Mouse (Mus musculus) myocyte (in vitro differentiated cells): Measurements from ENCODE around the gene Xrcc6.

Experiments
- CEBPB ChIP-seq: IDR thresholded peaks from 2 replicates; pipeline ENCODE4 v1.6.1; 2011; ENCODE audit warnings: mild to moderate bottlenecking, moderate library complexity; ENCODE audit not compliant: poor library complexity, insufficient read depth, severe bottlenecking
- E2F4 ChIP-seq: IDR thresholded peaks from one replicate; pipeline ENCODE4 v1.6.1; 2011; ENCODE audit warnings: mild to moderate bottlenecking, control low read depth, moderate library complexity; ENCODE audit not compliant: insufficient read depth
- MAX ChIP-seq: IDR thresholded peaks from one replicate; pipeline ENCODE4 v1.6.1; 2011; ENCODE audit warnings: low read depth, mild to moderate bottlenecking, control low read depth
- MYOD1 ChIP-seq, 3 experiments: IDR thresholded peaks; one replicate each; pipeline ENCODE4 v1.6.1; 2011; ENCODE audit warnings: control low read depth in 2 of 3, low read depth in 2 of 3, mild to moderate bottlenecking in 2 of 3, moderate library complexity in 1 of 3; ENCODE audit not compliant: insufficient read length in 2 of 3, control insufficient read depth in 1 of 3
- POLR2A ChIP-seq: IDR thresholded peaks from one replicate; pipeline ENCODE4 v1.6.1; 2011; ENCODE audit warnings: low read depth, mild to moderate bottlenecking, control low read depth, moderate library complexity; ENCODE audit not compliant: insufficient read length
- TCF12 ChIP-seq: IDR thresholded peaks from one replicate; pipeline ENCODE4 v1.6.1; 2011; ENCODE audit warnings: mild to moderate bottlenecking, control low read depth; ENCODE audit not compliant: poor library complexity, insufficient read depth, severe bottlenecking
- USF1 ChIP-seq: IDR thresholded peaks from one replicate; pipeline ENCODE4 v1.6.1; 2011; ENCODE audit warnings: low read depth, mild to moderate bottlenecking, control low read depth, moderate library complexity

- TF ChIP-seq POLR2A (no peak), USF1 (no peak), E2F4 (no peak), MAX (no peak), CEBPB (no peak), TCF12 (no peak), MYOD1 (IDR thresholded peaks at IDR 0.05; ENCODE audit: control insufficient read depth in 1 of 3, insufficient read length in 2 of 3, low read depth in 2 of 3) (peak in 1 of 3 experiments; percentile 59)
Measured at GRCm38 (mm10) chr15:81939157-81939715, 48.4 kb upstream of the Xrcc6 start.
